Mouse (Mus musculus) neutrophil, adult 83 days (primary cell): ENCODE results near the gene Gucy2g. TPM values are rescaled to one million over a fixed set of nuclear protein-coding genes. Genes with fewer than 3 reads are reported as not detected.

ENCODE experiments used
- total RNA-seq, 2 experiments: library from RNA; stranded (reverse); gene quantifications; one replicate each; pipeline ENCODE4 v1.2.4; 2023

Gucy2g gene
- total RNA-seq = not detected

DNA sequence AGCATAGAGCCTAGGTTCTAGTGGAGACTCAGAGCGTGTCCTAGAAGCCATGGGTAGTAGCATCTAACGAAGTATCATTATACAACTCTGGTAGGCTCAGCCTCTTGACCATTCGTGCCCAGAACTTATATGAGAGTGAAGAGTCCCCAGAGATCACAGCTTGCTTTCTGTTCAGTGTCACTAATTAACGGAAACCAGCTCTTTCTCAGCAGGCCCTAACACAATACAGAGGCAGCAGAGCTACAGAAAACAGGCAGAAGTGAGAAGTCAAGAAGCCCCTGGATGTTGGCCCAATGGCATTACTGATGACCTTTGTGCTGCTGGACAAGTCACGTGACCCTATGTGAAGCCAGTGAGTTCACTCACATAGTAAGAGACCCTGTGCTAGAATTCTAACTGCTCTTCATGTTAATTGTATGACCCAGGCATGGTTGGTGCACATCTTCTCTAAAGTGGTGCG, at the start of gene Gucy2g:
TSS of gene Gucy2g (minus strand) at position 51 of the 460 bp plus-strand sequence.

DNA sequence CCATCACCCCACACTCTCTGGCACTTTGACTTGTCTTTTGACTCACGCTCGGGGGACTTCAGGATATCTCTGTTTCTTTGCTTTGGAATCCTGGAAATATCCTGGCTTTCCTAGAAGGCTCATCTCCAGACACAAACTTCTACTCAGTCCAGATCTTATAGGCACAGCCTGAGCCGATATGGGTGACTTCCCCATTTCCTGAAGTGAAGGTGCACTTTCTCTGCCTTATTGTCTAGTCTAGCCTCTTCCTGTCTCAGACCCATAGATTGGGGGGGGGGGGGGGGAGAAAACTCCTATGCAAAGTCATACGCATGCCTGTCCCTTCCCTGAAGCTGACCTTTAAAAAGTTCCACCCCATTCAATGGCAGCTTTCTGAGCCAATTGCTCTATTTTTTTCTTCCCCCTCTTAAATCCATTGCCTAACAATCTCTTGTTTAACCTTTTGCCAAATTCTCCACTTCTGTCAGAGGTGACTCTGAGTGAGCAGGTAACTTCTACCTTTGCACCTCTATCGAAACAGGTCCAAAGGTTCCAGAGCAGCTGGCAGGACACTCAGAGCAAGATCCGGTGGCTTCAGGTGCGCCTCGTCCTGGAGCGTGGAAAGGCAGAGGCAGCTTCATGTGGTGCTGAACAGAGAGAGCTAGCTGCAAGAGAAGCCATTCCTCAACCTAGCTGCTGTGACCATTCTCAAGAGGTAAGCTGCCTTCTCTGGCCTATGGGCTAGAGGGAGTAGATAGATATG, 10.5 kb upstream of the Gucy2g start, which contains the start of gene Acsl5:
TSS of gene Acsl5 (plus strand) at position 556 of the 742 bp plus-strand sequence.

DNA sequence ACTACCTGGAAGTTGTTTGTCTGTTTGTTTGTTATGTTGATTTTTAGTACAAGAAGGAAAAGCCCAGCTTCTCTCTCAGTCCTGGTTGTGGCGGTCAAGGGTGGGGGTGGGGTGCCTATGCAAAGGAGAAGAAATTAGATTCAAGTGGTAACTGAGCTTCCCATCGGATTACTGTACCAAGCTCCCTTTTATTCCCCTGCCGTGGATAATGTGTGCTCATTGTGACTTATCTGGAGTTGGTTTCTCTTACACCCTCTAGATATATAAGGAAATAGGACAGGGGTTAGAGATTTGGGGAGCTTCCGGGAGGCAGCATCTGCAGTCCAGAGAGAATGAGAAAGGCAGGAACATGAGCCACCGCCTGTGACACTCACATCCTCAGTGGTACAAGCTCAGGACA, 60.6 kb downstream of the Gucy2g start, which contains the start of gene Tectb:
TSS of gene Tectb (plus strand) at position 301 of the 400 bp plus-strand sequence.

Other genes with a start within 250 kb of the Gucy2g start
- 1 to 10 TPM; 2.8 to 4.0 TPM for gene Gpam, start 114.0 kb downstream of the Gucy2g start, total RNA-seq
- not detected for gene Tectb, start 60.5 kb downstream of the Gucy2g start, total RNA-seq
- gene Acsl5, start 10.7 kb upstream of the Gucy2g start, total RNA-seq = 10 to 100 TPM; 56.2 to 68.2 TPM
- gene Zdhhc6, start 74.8 kb upstream of the Gucy2g start, total RNA-seq = 10 to 100 TPM; 21.9 to 24.3 TPM
- 10 to 100 TPM; 32.5 to 36.2 TPM for gene Vti1a, start 75.1 kb upstream of the Gucy2g start, total RNA-seq